Mouse (Mus musculus): Measurements from ENCODE around the gene Mfsd2b. TPM values are rescaled to one million over a fixed set of nuclear protein-coding genes. Genes with fewer than 3 reads are reported as not detected.

The Mfsd2b gene
- total RNA-seq, 4 experiments from 2014 or later, result 0.74 to 2.0 (median 0.79) TPM

DNA sequence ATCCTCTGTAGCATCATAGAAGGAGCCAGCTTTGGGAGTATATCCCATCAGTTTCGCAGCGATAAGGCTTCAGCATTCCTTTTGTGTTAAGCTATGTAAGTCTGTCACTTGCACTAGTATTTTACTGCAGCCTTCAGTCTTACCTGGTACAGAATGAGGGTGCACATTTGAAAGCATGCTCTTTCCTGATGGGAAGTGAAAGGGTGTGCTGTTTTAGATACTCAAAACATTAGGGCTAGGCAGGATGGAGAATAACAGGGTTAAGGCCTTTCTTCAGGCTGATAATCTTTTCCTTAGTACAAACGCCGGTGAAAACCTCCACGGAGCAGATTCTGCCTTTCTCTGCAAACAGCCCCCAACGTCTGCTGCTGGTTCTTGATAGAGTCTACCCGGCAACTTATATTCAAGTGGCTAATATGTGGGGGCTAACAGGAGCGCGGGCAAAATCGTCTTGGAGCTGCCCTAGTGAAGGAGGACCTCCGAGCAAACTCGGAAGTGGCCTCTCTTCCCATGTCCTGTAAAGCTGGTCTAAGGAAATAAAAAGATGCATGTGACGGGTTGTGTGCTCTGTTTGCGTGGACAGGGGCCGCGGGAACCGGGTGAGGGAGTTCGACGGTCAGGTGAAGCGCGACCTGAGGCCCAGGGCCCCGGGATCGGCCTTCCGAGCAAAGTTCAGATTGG is 57.3 kb downstream of the Mfsd2b start:
- no peak for DNase-seq (ENCODE audit: low spot score in 2 of 2)

DNA sequence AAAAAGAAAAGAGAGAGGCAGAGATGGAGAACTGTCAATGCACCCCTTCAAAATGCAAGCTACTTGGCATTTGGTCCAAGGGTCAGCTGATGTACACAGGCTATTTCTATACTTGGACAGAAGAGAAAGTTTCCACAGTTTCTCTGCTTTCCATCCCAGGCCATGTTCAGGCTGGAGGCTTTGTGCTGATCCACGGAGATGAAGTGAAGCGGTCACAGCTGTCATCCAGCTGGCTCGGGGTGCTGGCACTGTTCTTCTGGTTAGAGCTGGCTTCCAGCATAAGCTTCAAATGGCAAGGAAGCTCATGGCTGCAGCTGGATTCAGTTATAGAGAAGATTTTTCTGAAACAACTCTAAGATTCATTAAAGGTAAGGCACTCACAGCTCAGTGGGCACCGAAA is 60.5 kb downstream of the Mfsd2b start:
- no peak for DNase-seq (ENCODE audit: low spot score in 2 of 2)

Other genes with a start within 250 kb of the Mfsd2b start
- gene Fam228a, start 135.9 kb downstream of the Mfsd2b start, total RNA-seq (2022), result 1 to 10 TPM; 1.6 to 3.9 (median 3.5) TPM
- 10 to 100 TPM in 3 of 4 experiments, 1 to 10 TPM in 1; 9.4 to 14.5 (median 11.7) TPM for gene Pfn4, start 105.3 kb downstream of the Mfsd2b start, total RNA-seq (2022)
- 10 to 100 TPM; 19.2 to 30.0 (median 27.3) TPM for gene Fam228b, start 105.1 kb downstream of the Mfsd2b start, total RNA-seq (2022)
- 10 to 100 TPM; 87.5 to 98.6 (median 93.4) TPM for gene Sf3b6, start 56.8 kb downstream of the Mfsd2b start, total RNA-seq (2022)
- 10 to 100 TPM; 34.3 to 50.6 (median 43.9) TPM for gene Fkbp1b, start 32.8 kb downstream of the Mfsd2b start, total RNA-seq (2022)
- 10 to 100 TPM; 11.3 to 14.9 (median 13.7) TPM for gene Wdcp, start 31.1 kb downstream of the Mfsd2b start, total RNA-seq (2022)
- 10 to 100 TPM; 41.5 to 56.2 (median 49.6) TPM for gene Ubxn2a, start 33.3 kb upstream of the Mfsd2b start, total RNA-seq (2022)
- gene Atad2b, start 43.0 kb upstream of the Mfsd2b start, total RNA-seq (2022), result 10 to 100 TPM; 28.7 to 38.4 (median 35.1) TPM

Measured in layer of hippocampus, adult 8-10 months (tissue).